Mouse (Mus musculus) layer of hippocampus, postnatal 36 days (tissue): ENCODE data around the gene Olfr113. TPM values are rescaled to one million over a fixed set of nuclear protein-coding genes. Genes with fewer than 3 reads are reported as not detected.
"Not testable (repeated sequence)": the region's sequence is repeated elsewhere in the genome, so short reads cannot be mapped to it uniquely, and the experiment has no call there.

Source experiments
- DNase-seq, 2 experiments: peaks; one replicate each; pipeline ENCODE4 v3.0.0; 2022
- total RNA-seq, 2 experiments: library from RNA; stranded (reverse); gene quantifications; 2 replicates each; pipeline ENCODE4 v1.2.3; 2021

The Olfr113 gene
- not detected for total RNA-seq

GRCm38 (mm10) chr17:37577563-37577962 lies at the start of gene Olfr113:
Gene Olfr113, minus strand, starts transcription at chr17:37577663.
- no peak for DNase-seq

- DNase-seq, result no peak
Measured at GRCm38 (mm10) chr17:37627009-37627408, 49.5 kb upstream of the Olfr113 start, which contains the start of the genes Olfr115 and Olfr116. Gene Olfr115, minus strand, starts transcription at chr17:37627109. Gene Olfr116, minus strand, starts transcription at chr17:37627199.

GRCm38 (mm10) chr17:37592643-37593042 lies 15.2 kb upstream of the Olfr113 start, which contains the start of gene Olfr114:
Gene Olfr114, minus strand, starts transcription at chr17:37592743.
- DNase-seq, result no peak

- DNase-seq, result no peak
Measured at GRCm38 (mm10) chr17:37569351-37569750, 8.1 kb downstream of the Olfr113 start, which contains the start of gene Olfr112. Gene Olfr112, minus strand, starts transcription at chr17:37569451.

- no peak for DNase-seq
Measured at GRCm38 (mm10) chr17:37558913-37559615, 18.4 kb downstream of the Olfr113 start.

GRCm38 (mm10) chr17:37543800-37544435 lies 33.5 kb downstream of the Olfr113 start:
- no peak for DNase-seq

- no peak for DNase-seq
Measured at GRCm38 (mm10) chr17:37541454-37542119, 35.9 kb downstream of the Olfr113 start.

- DNase-seq, result not testable (repeated sequence)
Measured at GRCm38 (mm10) chr17:37538416-37538815, 39.0 kb downstream of the Olfr113 start.

- DNase-seq, result no peak
Measured at GRCm38 (mm10) chr17:37535173-37535572, 42.3 kb downstream of the Olfr113 start.

- DNase-seq, result not testable (repeated sequence)
Measured at GRCm38 (mm10) chr17:37525427-37525826, 52.0 kb downstream of the Olfr113 start.

GRCm38 (mm10) chr17:37524612-37525011 lies 52.9 kb downstream of the Olfr113 start:
- DNase-seq, result not testable (repeated sequence)

Other genes with a start within 250 kb of the Olfr113 start
- not detected for gene Olfr103, start 238.0 kb downstream of the Olfr113 start, total RNA-seq
- gene Olfr104-ps, start 218.1 kb downstream of the Olfr113 start, total RNA-seq, result not detected
- not detected for gene Olfr105-ps, start 198.6 kb downstream of the Olfr113 start, total RNA-seq
- gene Olfr106-ps, start 187.3 kb downstream of the Olfr113 start, total RNA-seq, result not detected
- gene Olfr107, start 178.4 kb downstream of the Olfr113 start, total RNA-seq, result not detected
- not detected for gene Olfr108, start 132.2 kb downstream of the Olfr113 start, total RNA-seq
- not detected for gene Olfr109, start 118.7 kb downstream of the Olfr113 start, total RNA-seq
- gene H2-M2, start 94.1 kb downstream of the Olfr113 start, total RNA-seq, result not detected
- not detected for gene Olfr110, start 85.2 kb downstream of the Olfr113 start, total RNA-seq
- gene Olfr111, start 69.6 kb downstream of the Olfr113 start, total RNA-seq, result not detected
- gene Olfr112, start 8.2 kb downstream of the Olfr113 start, total RNA-seq, result not detected
- gene Olfr114, start 15.1 kb upstream of the Olfr113 start, total RNA-seq, result not detected
- gene Olfr115, start 49.4 kb upstream of the Olfr113 start, total RNA-seq, result not detected
- not detected for gene Olfr116, start 49.5 kb upstream of the Olfr113 start, total RNA-seq
- not detected for gene Olfr117, start 86.1 kb upstream of the Olfr113 start, total RNA-seq
- gene Olfr118, start 89.3 kb upstream of the Olfr113 start, total RNA-seq, result not detected
- not detected for gene Olfr119, start 118.9 kb upstream of the Olfr113 start, total RNA-seq
- gene Olfr120, start 144.1 kb upstream of the Olfr113 start, total RNA-seq, result not detected
- not detected for gene Olfr121, start 171.2 kb upstream of the Olfr113 start, total RNA-seq
- not detected for gene Olfr122, start 190.9 kb upstream of the Olfr113 start, total RNA-seq
- gene Olfr123, start 215.9 kb upstream of the Olfr113 start, total RNA-seq, result not detected
- not detected for gene Olfr124, start 222.2 kb upstream of the Olfr113 start, total RNA-seq